In the genomic region with DNA sequence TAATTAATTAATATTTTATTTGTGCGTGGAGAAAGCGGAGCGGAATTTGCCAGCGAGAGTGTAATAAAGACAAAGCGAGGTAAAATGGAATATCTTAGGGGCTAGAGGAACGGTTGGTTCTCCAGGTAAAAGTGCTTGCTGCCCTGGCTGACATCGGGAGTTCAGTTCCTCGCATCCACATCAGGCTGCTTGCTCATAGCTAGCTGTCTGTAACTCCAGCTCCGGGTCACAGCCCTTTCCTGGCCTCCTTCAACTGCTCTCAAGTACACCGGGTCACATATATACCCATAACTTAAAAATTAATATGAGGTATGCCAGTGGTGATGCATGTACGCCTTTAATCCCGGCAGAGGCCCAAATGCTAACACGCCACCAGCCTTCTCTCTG, we compare ENCODE assay signal across 8 mouse cellular contexts. TPM values are rescaled to one million over a fixed set of nuclear protein-coding genes. Genes with fewer than 3 reads are reported as not detected.
DNase-seq lines count a peak whose midpoint lies in the region; ATAC-seq and TF ChIP-seq lines count a peak whose summit lies in the region.

No protein-coding gene starts in this region.

- ATAC-seq in embryonic facial prominence, embryonic 15.5 days (ENCODE audit: insufficient number of reproducible peaks, low FRiP score, low TSS enrichment, low read depth) = peak; percentile 4; the same call in 1 of the 2 replicates
- peak; percentile 9 for ATAC-seq in intestine, embryonic 15.5 days
- ATAC-seq in neural tube, embryonic 12.5 days (ENCODE audit: low FRiP score, low read depth) = peak; percentile 29

- no peak for TF ChIP-seq POLR2A in lung, adult 2 months (IDR thresholded peaks at IDR 0.05; ENCODE audit: borderline replicate concordance, extremely low read depth, low read depth, low read length)

- H3K9ac ChIP-seq in embryonic facial prominence, embryonic 15.5 days = peak overlapping the region; percentile 27
- H3K9ac ChIP-seq in intestine, embryonic 15.5 days = 0 out of 2 replicates have a peak overlapping the region, but pooled peaks have one; percentile 21
- H3K9ac ChIP-seq in neural tube, embryonic 12.5 days = no peak overlapping the region

- 31% methylated on average over 13 of the region's 13 CpGs for WGBS in lung, adult 2 months
- 33% methylated on average over 13 of the region's 13 CpGs for WGBS in embryonic facial prominence, embryonic 15.5 days
- 34% methylated on average over 13 of the region's 13 CpGs for WGBS in intestine, embryonic 15.5 days
- WGBS in neural tube, embryonic 12.5 days = 37% methylated on average over 13 of the region's 13 CpGs

- H3K9me3 ChIP-seq in embryonic facial prominence, embryonic 15.5 days (replicated peaks) = no peaks in the 10 kb centered on the region
- no peaks in the 10 kb centered on the region for H3K9me3 ChIP-seq in intestine, embryonic 15.5 days
- no peaks in the 10 kb centered on the region for H3K9me3 ChIP-seq in neural tube, embryonic 12.5 days

- peak overlapping the region; percentile 47 for H3K4me2 ChIP-seq in embryonic facial prominence, embryonic 15.5 days (replicated peaks)
- H3K4me2 ChIP-seq in intestine, embryonic 15.5 days (replicated peaks) = peak overlapping the region; percentile 53
- peak overlapping the region; percentile 67 for H3K4me2 ChIP-seq in neural tube, embryonic 12.5 days (replicated peaks)

- peak; percentile 11; the same call in 1 of the 2 replicates for TF ChIP-seq CTCF in lung, adult 2 months (IDR thresholded peaks at IDR 0.05; ENCODE audit: insufficient read depth, low read length)

- H3K27me3 ChIP-seq in embryonic facial prominence, embryonic 15.5 days = no peaks in the 10 kb centered on the region
- no peaks in the 10 kb centered on the region for H3K27me3 ChIP-seq in intestine, embryonic 15.5 days (replicated peaks)
- H3K27me3 ChIP-seq in neural tube, embryonic 12.5 days (replicated peaks) = no peaks in the 10 kb centered on the region

- intact Hi-C loops in left cerebral cortex, postnatal 10 days (cut with DNase I) = no loop called here

- peaks cover 21% of the 10 kb centered on the region for H3K36me3 ChIP-seq in embryonic facial prominence, embryonic 15.5 days
- H3K36me3 ChIP-seq in intestine, embryonic 15.5 days = peaks cover 7% of the 10 kb centered on the region; the same call in 1 of the 2 replicates
- H3K36me3 ChIP-seq in neural tube, embryonic 12.5 days = peaks cover 24% of the 10 kb centered on the region

- no peak for DNase-seq in lung, adult 2 months
- DNase-seq in lung, postnatal 36 days = no peak
- DNase-seq in left cerebral cortex, adult 8-10 months (ENCODE audit: low spot score in 2 of 2) = no peak
- no peak for DNase-seq in left cerebral cortex, postnatal 10 days (ENCODE audit: extremely low spot score in 1 of 2, low spot score in 2 of 2)
- no peak for DNase-seq in MN1 (ENCODE audit: low spot score)

- peaks cover 15% of the 10 kb centered on the region for H3K4me1 ChIP-seq in lung, adult 2 months (ENCODE audit: control insufficient read depth, insufficient read depth, low read length)
- peaks cover 53% of the 10 kb centered on the region for H3K4me1 ChIP-seq in embryonic facial prominence, embryonic 15.5 days
- H3K4me1 ChIP-seq in intestine, embryonic 15.5 days (replicated peaks) = peaks cover 37% of the 10 kb centered on the region
- H3K4me1 ChIP-seq in neural tube, embryonic 12.5 days = peaks cover 30% of the 10 kb centered on the region

- H3K27ac ChIP-seq in embryonic facial prominence, embryonic 15.5 days (replicated peaks) = no peak overlapping the region
- no peak overlapping the region for H3K27ac ChIP-seq in intestine, embryonic 15.5 days
- H3K27ac ChIP-seq in neural tube, embryonic 12.5 days = no peak overlapping the region

- peak overlapping the region; percentile 45 for H3K4me3 ChIP-seq in lung, adult 2 months (replicated peaks; ENCODE audit: extremely low read depth, low read depth, low read length)
- H3K4me3 ChIP-seq in embryonic facial prominence, embryonic 15.5 days (replicated peaks) = peak overlapping the region; percentile 89
- peak overlapping the region; percentile 71 for H3K4me3 ChIP-seq in intestine, embryonic 15.5 days (replicated peaks)
- no peak overlapping the region for H3K4me3 ChIP-seq in neural tube, embryonic 12.5 days

RNA-seq across cellular contexts. Expression of a gene that starts 0.5 kb away (rescaled TPM):
- polyA plus RNA-seq in lung, adult 2 months (2012; rRNA removed) = 72.8 and 74.1 TPM in 2 replicates
- 194 and 201 TPM in 2 replicates for polyA plus RNA-seq in embryonic facial prominence, embryonic 15.5 days (2015; fragmentation: Nextera tagmentation; extraction: Ambion mirVana)
- polyA plus RNA-seq in intestine, embryonic 15.5 days (2015; fragmentation: Nextera tagmentation; extraction: Ambion mirVana) = 124 TPM in 2 replicates
- 134 TPM in 2 replicates for polyA plus RNA-seq in neural tube, embryonic 12.5 days (2016; fragmentation: Nextera tagmentation; extraction: Ambion mirVana)
- 10 to 100 TPM; 31.2 to 36.7 (median 34.0) TPM for total RNA-seq in left cerebral cortex, adult 8-10 months (2022)
- total RNA-seq in left cerebral cortex, postnatal 10 days (2021) = 10 to 100 TPM; 53.7 TPM

RNA-seq across cellular contexts. Expression of a gene that starts 3.3 kb away (rescaled TPM):
- polyA plus RNA-seq in lung, adult 2 months (2012; rRNA removed) = 1.6 and 2.3 TPM in 2 replicates
- polyA plus RNA-seq in embryonic facial prominence, embryonic 15.5 days (2015; fragmentation: Nextera tagmentation; extraction: Ambion mirVana) = 21.6 and 23.0 TPM in 2 replicates
- 21.4 and 22.4 TPM in 2 replicates for polyA plus RNA-seq in intestine, embryonic 15.5 days (2015; fragmentation: Nextera tagmentation; extraction: Ambion mirVana)
- 25.3 and 29.6 TPM in 2 replicates for polyA plus RNA-seq in neural tube, embryonic 12.5 days (2016; fragmentation: Nextera tagmentation; extraction: Ambion mirVana)
- 1 to 10 TPM; 2.6 to 3.5 (median 3.1) TPM for total RNA-seq in left cerebral cortex, adult 8-10 months (2022)
- total RNA-seq in left cerebral cortex, postnatal 10 days (2021) = 1 to 10 TPM; 5.1 to 5.7 TPM

RNA-seq across cellular contexts. Expression of a gene that starts 31.4 kb away (rescaled TPM):
- 99.7 and 103 TPM in 2 replicates for polyA plus RNA-seq in lung, adult 2 months (2012; rRNA removed)
- polyA plus RNA-seq in embryonic facial prominence, embryonic 15.5 days (2015; fragmentation: Nextera tagmentation; extraction: Ambion mirVana) = 91.3 and 97.2 TPM in 2 replicates
- 86.3 and 95.3 TPM in 2 replicates for polyA plus RNA-seq in intestine, embryonic 15.5 days (2015; fragmentation: Nextera tagmentation; extraction: Ambion mirVana)
- 209 and 214 TPM in 2 replicates for polyA plus RNA-seq in neural tube, embryonic 12.5 days (2016; fragmentation: Nextera tagmentation; extraction: Ambion mirVana)
- total RNA-seq in left cerebral cortex, adult 8-10 months (2022) = 100 to 1,000 TPM; 107 to 123 (median 117) TPM
- 100 to 1,000 TPM; 111 to 115 TPM for total RNA-seq in left cerebral cortex, postnatal 10 days (2021)

RNA-seq across cellular contexts. Expression of a gene that starts 31.5 kb away (rescaled TPM):
- 53.4 and 60.4 TPM in 2 replicates for polyA plus RNA-seq in lung, adult 2 months (2012; rRNA removed)
- polyA plus RNA-seq in embryonic facial prominence, embryonic 15.5 days (2015; fragmentation: Nextera tagmentation; extraction: Ambion mirVana) = 23.6 and 24.5 TPM in 2 replicates
- 40.3 and 45.8 TPM in 2 replicates for polyA plus RNA-seq in intestine, embryonic 15.5 days (2015; fragmentation: Nextera tagmentation; extraction: Ambion mirVana)
- 5.9 and 7.2 TPM in 2 replicates for polyA plus RNA-seq in neural tube, embryonic 12.5 days (2016; fragmentation: Nextera tagmentation; extraction: Ambion mirVana)
- 1 to 10 TPM; 1.7 to 2.4 (median 2.1) TPM for total RNA-seq in left cerebral cortex, adult 8-10 months (2022)
- total RNA-seq in left cerebral cortex, postnatal 10 days (2021) = 1 to 10 TPM; 4.4 TPM

RNA-seq across cellular contexts. Expression of a gene that starts 37.9 kb away (rescaled TPM):
- polyA plus RNA-seq in lung, adult 2 months (2012; rRNA removed) = 59.3 and 69.3 TPM in 2 replicates
- polyA plus RNA-seq in embryonic facial prominence, embryonic 15.5 days (2015; fragmentation: Nextera tagmentation; extraction: Ambion mirVana) = 46.4 and 51.6 TPM in 2 replicates
- 29.9 and 35.1 TPM in 2 replicates for polyA plus RNA-seq in intestine, embryonic 15.5 days (2015; fragmentation: Nextera tagmentation; extraction: Ambion mirVana)
- polyA plus RNA-seq in neural tube, embryonic 12.5 days (2016; fragmentation: Nextera tagmentation; extraction: Ambion mirVana) = 61.0 and 63.8 TPM in 2 replicates
- total RNA-seq in left cerebral cortex, adult 8-10 months (2022) = 10 to 100 TPM; 86.2 to 97.2 (median 91.5) TPM
- 10 to 100 TPM; 79.8 to 87.9 TPM for total RNA-seq in left cerebral cortex, postnatal 10 days (2021)
